Mouse (Mus musculus) forebrain, embryonic 16.5 days (tissue): ENCODE measurements at regions not wholly inside any gene's neighbourhood (a gene's known extent, or its start where the extent isn't known, plus 50 kb on each side); places are given as distances from the start of the nearest gene placed in this dataset.

Experiments used
- ATAC-seq: fragments of 200-750 bp; cut with Nextera tagmentation; 2 replicates; pipeline ENCODE4 v1.8.0; 2017; ENCODE audit warnings: mild to moderate bottlenecking, moderate library complexity
- H3K27ac ChIP-seq: fragments of 300-500 bp; sonication (generic); 2 replicates; pipeline ENCODE4 v1.5.1; 2014; ENCODE audit warnings: low read length, control low read depth
- H3K27me3 ChIP-seq: fragments of 300-500 bp; sonication (generic); replicated peaks from 2 replicates; pipeline ENCODE4 v1.6.1; 2014; ENCODE audit warnings: low read length; ENCODE audit not compliant: control insufficient read depth, insufficient read depth
- H3K36me3 ChIP-seq: fragments of 300-500 bp; sonication (generic); 2 replicates; pipeline ENCODE4 v1.6.1; 2014; ENCODE audit not compliant: control insufficient read depth, insufficient read depth
- H3K4me1 ChIP-seq: fragments of 300-500 bp; sonication (generic); replicated peaks from 2 replicates; pipeline ENCODE4 v1.6.1; 2014; ENCODE audit warnings: low read length; ENCODE audit not compliant: control insufficient read depth, insufficient read depth
- H3K4me2 ChIP-seq: fragments of 300-500 bp; sonication (generic); 2 replicates; pipeline ENCODE4 v1.6.1; 2014; ENCODE audit warnings: mild to moderate bottlenecking, low read length, control low read depth
- H3K4me3 ChIP-seq: fragments of 300-500 bp; sonication (generic); replicated peaks from 2 replicates; pipeline ENCODE4 v1.5.1; 2014; ENCODE audit warnings: mild to moderate bottlenecking, low read length, control low read depth
- H3K9ac ChIP-seq: fragments of 300-500 bp; sonication (generic); replicated peaks from 2 replicates; pipeline ENCODE4 v1.6.1; 2014; ENCODE audit warnings: low read depth, low read length, control low read depth
- H3K9me3 ChIP-seq: fragments of 300-500 bp; sonication (generic); 2 replicates; pipeline ENCODE4 v1.6.1; 2016; ENCODE audit warnings: low read length; ENCODE audit not compliant: control insufficient read depth
- WGBS: fragments of 180-500 bp; shearing (Covaris S2); extraction: QIAGEN DNeasy Blood & Tissue Kit; methylation state at CpG from one replicate; pipeline ENCODE4 v1.1.7; 2014; 5-methylcytosine and 5-hydroxymethylcytosine counted together

DNA sequence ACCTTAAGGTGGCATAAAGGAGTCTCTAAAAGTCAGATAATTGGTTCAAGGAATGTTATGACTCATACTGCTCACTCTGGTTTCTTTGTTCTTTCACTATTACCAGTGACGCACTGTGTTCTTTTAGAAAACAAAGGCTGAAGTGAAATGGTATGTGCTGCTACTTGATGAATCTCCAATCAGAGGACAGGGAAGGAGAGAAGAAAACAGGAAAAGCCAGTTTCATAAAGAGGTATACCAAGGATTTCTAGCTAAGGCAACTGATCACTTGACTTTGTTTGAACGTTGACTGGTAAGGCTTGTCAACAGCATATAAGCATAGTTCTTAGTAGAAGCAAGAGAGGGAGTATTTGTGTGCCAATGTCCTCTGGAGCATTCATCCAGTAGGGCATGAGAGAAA is 57.6 kb upstream of the Kcna4 start:
- Histone ChIP-seq H3K9me3 (no peaks in the 10 kb centered on the region), H3K27me3 (no peaks in the 10 kb centered on the region), H3K4me1 (no peaks in the 10 kb centered on the region), H3K4me3 (no peak overlapping the region), H3K9ac (no peak overlapping the region), H3K36me3 (no peaks in the 10 kb centered on the region), H3K27ac (no peak overlapping the region), H3K4me2 (no peak overlapping the region)
- ATAC-seq = no peak
- 54% methylated on average over 2 of the region's 2 CpGs for WGBS
